Mouse (Mus musculus): ENCODE results near the gene Drd1. TPM values are rescaled to one million over a fixed set of nuclear protein-coding genes. Genes with fewer than 3 reads are reported as not detected.
A peak's percentile ranks its signal among the peaks of the same experiment; 100 is the strongest.

Gene Drd1
- polyA plus RNA-seq, 1 experiment from 2014 or later: 0.41 TPM

- 76% methylated on average over 4 of the region's 4 CpGs for WGBS
- H3K36me3 ChIP-seq (replicated peaks): peaks cover 38% of the 10 kb centered on the region
- no peak for ATAC-seq (ENCODE audit: low FRiP score)
- H3K4me3 ChIP-seq (replicated peaks): no peak overlapping the region
- no peaks in the 10 kb centered on the region for H3K9me3 ChIP-seq
- H3K27ac ChIP-seq: no peak overlapping the region
- H3K9ac ChIP-seq: no peak overlapping the region
- no peaks in the 10 kb centered on the region for H3K4me1 ChIP-seq
- H3K4me2 ChIP-seq: no peak overlapping the region
- H3K27me3 ChIP-seq: no peaks in the 10 kb centered on the region
Measured at GRCm38 (mm10) chr13:54084178-54084577, 28.7 kb upstream of the Drd1 start.

- Histone ChIP-seq H3K9me3 (no peaks in the 10 kb centered on the region), H3K9ac (no peak overlapping the region), H3K4me2 (no peak overlapping the region), H3K27me3 (no peaks in the 10 kb centered on the region), H3K36me3 (replicated peaks) (peaks cover 26% of the 10 kb centered on the region), H3K4me3 (replicated peaks) (no peak overlapping the region), H3K27ac (no peak overlapping the region), H3K4me1 (peaks cover 5% of the 10 kb centered on the region)
- ATAC-seq (ENCODE audit: low FRiP score): no peak
- WGBS: 85% methylated on average over 5 of the region's 5 CpGs
Measured at GRCm38 (mm10) chr13:54082946-54083345, 27.4 kb upstream of the Drd1 start.

GRCm38 (mm10) chr13:54080785-54081184 lies 25.3 kb upstream of the Drd1 start:
- WGBS: 93% methylated on average over 1 of the region's 1 CpGs

DNA sequence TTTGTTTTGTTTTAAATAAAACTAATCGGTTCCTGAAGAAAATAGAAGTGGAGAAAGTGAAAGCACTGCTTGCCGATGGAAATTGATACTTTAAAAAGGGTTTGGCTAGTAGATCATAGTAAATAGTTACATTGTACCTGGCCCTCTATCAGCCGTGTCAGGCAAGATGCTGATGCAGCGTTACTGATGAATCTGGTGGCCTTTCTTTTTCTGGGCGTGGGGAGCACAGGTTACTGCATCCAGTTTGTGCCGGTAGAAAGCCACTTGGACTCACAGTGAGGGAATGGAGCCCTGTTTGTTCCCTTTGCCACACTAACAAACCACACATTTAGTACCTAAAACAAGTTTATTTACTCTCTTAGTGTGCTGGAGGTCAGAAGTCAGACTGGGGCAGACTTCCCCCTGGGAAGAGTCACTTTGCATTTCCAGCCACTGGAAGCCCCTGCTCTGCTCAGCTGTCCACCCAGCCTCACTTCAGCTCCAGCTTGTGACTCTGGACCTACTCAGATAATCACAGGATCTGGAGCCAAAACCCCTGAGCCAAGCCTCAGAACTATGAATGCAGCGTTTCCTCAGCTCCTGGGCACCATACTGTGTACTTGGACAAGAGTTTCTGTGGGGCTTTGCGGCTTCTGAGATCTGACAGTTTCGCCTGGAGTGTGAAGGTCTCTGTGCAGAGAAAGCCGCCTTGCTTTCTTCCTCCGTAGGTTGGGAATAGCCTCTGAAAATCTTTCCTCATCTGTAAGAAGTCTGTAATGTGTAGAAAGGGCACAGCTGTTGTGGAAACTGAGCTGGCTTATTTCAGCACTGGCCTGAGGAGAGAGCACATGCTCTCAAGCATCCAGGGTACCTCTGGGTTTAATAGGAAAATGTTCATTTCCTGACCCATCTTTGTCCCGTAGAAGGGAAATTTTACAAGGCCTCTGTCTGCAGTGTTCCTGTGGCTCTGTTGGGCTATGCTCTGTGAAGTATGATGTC lies 24.6 kb upstream of the Drd1 start:
- no peak overlapping the region for H3K9ac ChIP-seq
- no peak overlapping the region for H3K27ac ChIP-seq
- no peak overlapping the region for H3K4me2 ChIP-seq
- H3K36me3 ChIP-seq (replicated peaks): no peaks in the 10 kb centered on the region
- no peak for ATAC-seq (ENCODE audit: low FRiP score)
- no peaks in the 10 kb centered on the region for H3K27me3 ChIP-seq
- WGBS: 83% methylated on average over 12 of the region's 12 CpGs
- H3K9me3 ChIP-seq: no peaks in the 10 kb centered on the region
- no peak overlapping the region for H3K4me3 ChIP-seq (replicated peaks)
- peaks cover 8% of the 10 kb centered on the region for H3K4me1 ChIP-seq

More at GRCm38 (mm10) chr13:54080785-54081184, 25.3 kb upstream of the Drd1 start:
- Histone ChIP-seq H3K9ac (no peak overlapping the region), H3K4me1 (peaks cover 8% of the 10 kb centered on the region), H3K27ac (no peak overlapping the region), H3K4me2 (no peak overlapping the region), H3K36me3 (replicated peaks) (peaks cover 6% of the 10 kb centered on the region; the same call in 1 of the 2 replicates), H3K9me3 (no peaks in the 10 kb centered on the region), H3K27me3 (no peaks in the 10 kb centered on the region), H3K4me3 (replicated peaks) (no peak overlapping the region)
- no peak for ATAC-seq (ENCODE audit: low FRiP score)

GRCm38 (mm10) chr13:54077470-54078174 lies 22.1 kb upstream of the Drd1 start:
- no peak for ATAC-seq (ENCODE audit: low FRiP score)
- Histone ChIP-seq H3K27me3 (no peaks in the 10 kb centered on the region), H3K9ac (no peak overlapping the region), H3K9me3 (no peaks in the 10 kb centered on the region), H3K4me2 (no peak overlapping the region), H3K36me3 (replicated peaks) (no peaks in the 10 kb centered on the region), H3K27ac (no peak overlapping the region), H3K4me3 (replicated peaks) (no peak overlapping the region), H3K4me1 (peaks cover 18% of the 10 kb centered on the region)
- WGBS: 89% methylated on average over 11 of the region's 11 CpGs

DNA sequence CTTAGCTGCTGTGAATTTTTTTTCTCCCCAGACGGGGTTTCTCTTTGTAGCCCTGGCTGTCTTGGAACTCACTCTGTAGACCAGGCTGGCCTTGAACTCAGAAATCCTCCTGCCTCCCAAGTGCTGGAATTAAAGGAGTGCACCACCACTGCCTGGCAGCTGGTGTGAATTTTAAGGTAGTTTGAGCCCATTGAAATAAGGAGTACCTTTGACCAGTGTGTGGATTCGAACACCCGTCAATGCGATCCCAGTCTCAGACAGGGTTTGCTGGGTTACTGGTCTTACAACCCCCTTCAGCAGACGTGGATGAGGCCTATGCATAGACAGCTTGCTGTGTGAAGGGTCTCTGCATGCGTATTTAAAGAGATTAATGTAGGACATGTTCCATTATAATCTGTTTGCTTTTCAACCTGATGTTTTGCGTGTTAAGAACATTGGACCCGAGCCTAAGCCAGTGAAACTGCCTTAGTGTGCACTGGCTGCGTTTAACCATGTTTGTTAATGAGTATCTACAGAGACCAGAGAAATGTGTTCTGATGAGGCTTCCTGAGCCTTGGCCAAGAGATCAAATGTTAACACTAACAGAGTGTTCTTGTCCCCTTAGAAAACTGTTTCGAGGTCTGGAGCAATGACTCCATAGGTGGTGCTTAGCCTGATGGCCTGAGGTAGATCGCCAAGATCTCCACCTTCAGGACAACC lies 21.4 kb upstream of the Drd1 start:
- 92% methylated on average over 11 of the region's 11 CpGs for WGBS
- Histone ChIP-seq H3K4me1 (peaks cover 24% of the 10 kb centered on the region), H3K4me3 (replicated peaks) (no peak overlapping the region), H3K27me3 (no peaks in the 10 kb centered on the region), H3K27ac (no peak overlapping the region), H3K9ac (no peak overlapping the region), H3K9me3 (no peaks in the 10 kb centered on the region), H3K4me2 (no peak overlapping the region), H3K36me3 (replicated peaks) (no peaks in the 10 kb centered on the region)
- ATAC-seq (ENCODE audit: low FRiP score): no peak

GRCm38 (mm10) chr13:54076051-54076450 lies 20.5 kb upstream of the Drd1 start:
- no peak overlapping the region for H3K4me2 ChIP-seq
- H3K36me3 ChIP-seq (replicated peaks): no peaks in the 10 kb centered on the region
- no peaks in the 10 kb centered on the region for H3K9me3 ChIP-seq
- no peak overlapping the region for H3K4me3 ChIP-seq (replicated peaks)
- no peak overlapping the region for H3K9ac ChIP-seq
- peaks cover 24% of the 10 kb centered on the region for H3K4me1 ChIP-seq
- no peaks in the 10 kb centered on the region for H3K27me3 ChIP-seq
- 91% methylated on average over 6 of the region's 6 CpGs for WGBS
- no peak overlapping the region for H3K27ac ChIP-seq
- no peak for ATAC-seq (ENCODE audit: low FRiP score)

GRCm38 (mm10) chr13:54075416-54075815 lies 19.9 kb upstream of the Drd1 start:
- Histone ChIP-seq H3K4me2 (no peak overlapping the region), H3K36me3 (replicated peaks) (no peaks in the 10 kb centered on the region), H3K9me3 (no peaks in the 10 kb centered on the region), H3K9ac (no peak overlapping the region), H3K4me1 (peaks cover 24% of the 10 kb centered on the region), H3K4me3 (replicated peaks) (no peak overlapping the region), H3K27ac (no peak overlapping the region), H3K27me3 (no peaks in the 10 kb centered on the region)
- no peak for ATAC-seq (ENCODE audit: low FRiP score)
- WGBS: 92% methylated on average over 2 of the region's 2 CpGs

DNA sequence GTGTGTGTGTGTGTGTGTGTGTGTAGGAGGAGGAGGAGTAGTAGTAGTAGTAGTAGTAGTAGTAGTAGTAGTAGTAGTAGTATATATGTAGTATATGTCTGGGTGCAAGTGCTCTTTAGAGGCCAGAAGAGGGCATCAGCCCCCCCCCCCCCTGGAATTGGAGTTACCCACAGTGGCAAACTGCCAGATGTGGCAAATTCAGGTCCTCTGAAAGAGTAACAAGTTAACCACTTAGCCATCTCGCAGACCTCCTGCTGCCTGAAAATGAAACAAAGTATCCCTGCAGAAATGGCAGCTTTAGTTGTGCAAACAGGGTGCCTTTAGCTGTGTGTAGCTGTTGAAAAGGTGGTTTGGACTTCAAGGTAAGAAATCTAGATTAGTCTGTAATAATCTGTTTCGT lies 18.0 kb upstream of the Drd1 start:
- Histone ChIP-seq H3K9me3 (no peaks in the 10 kb centered on the region), H3K4me3 (replicated peaks) (no peak overlapping the region), H3K9ac (no peak overlapping the region), H3K27me3 (peaks cover 7% of the 10 kb centered on the region), H3K4me2 (peak overlapping the region; percentile 64), H3K27ac (no peak overlapping the region), H3K4me1 (peaks cover 20% of the 10 kb centered on the region), H3K36me3 (replicated peaks) (no peaks in the 10 kb centered on the region)
- no peak for ATAC-seq (ENCODE audit: low FRiP score)
- 68% methylated on average over 2 of the region's 2 CpGs for WGBS

DNA sequence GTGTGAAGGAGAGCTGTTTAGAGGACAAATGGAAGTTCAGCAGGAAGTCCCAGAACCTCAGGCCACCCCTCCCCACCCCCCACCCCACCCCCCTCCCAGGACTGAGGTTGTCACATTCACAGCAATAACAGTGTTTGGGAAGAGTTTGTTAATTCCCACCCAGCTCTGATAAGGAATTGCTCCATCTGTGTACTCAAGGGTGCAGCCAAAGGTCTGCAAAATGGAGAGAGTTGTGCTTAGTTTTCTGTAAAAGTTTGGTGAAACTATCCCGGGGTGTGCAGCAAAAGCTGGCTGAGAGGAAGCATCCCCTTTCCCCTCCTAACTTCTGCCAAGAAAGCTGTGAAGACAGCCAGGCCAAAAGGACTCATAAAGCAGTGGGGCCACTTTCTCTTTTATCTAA lies 17.6 kb upstream of the Drd1 start:
- Histone ChIP-seq H3K4me3 (replicated peaks) (peak overlapping the region; percentile 69), H3K9ac (peak overlapping the region; percentile 78; the same call in 1 of the 2 replicates), H3K4me2 (peak overlapping the region; percentile 64), H3K4me1 (peaks cover 23% of the 10 kb centered on the region), H3K36me3 (replicated peaks) (no peaks in the 10 kb centered on the region), H3K27me3 (peaks cover 11% of the 10 kb centered on the region), H3K27ac (no peak overlapping the region), H3K9me3 (no peaks in the 10 kb centered on the region)
- ATAC-seq (ENCODE audit: low FRiP score): no peak
- 50% methylated on average over 1 of the region's 1 CpGs for WGBS

GRCm38 (mm10) chr13:54072526-54073057 lies 17.1 kb upstream of the Drd1 start:
- WGBS: 37% methylated on average over 10 of the region's 10 CpGs
- Histone ChIP-seq H3K4me2 (peak overlapping the region; percentile 64), H3K9ac (peak overlapping the region; percentile 78), H3K27ac (no peak overlapping the region), H3K36me3 (replicated peaks) (no peaks in the 10 kb centered on the region), H3K4me1 (peaks cover 25% of the 10 kb centered on the region), H3K4me3 (replicated peaks) (peak overlapping the region; percentile 69), H3K9me3 (no peaks in the 10 kb centered on the region), H3K27me3 (peaks cover 13% of the 10 kb centered on the region)
- no peak for ATAC-seq (ENCODE audit: low FRiP score)
